Mouse (Mus musculus) cerebellum, adult 11-12 months (tissue): ENCODE results near the gene Relt.

ENCODE experiments used
- DNase-seq: peaks from one replicate; pipeline ENCODE4 v3.0.0; 2022

Relt gene

GRCm38 (mm10) chr7:100862828-100863638 is at the start of gene Relt:
Gene Relt (minus strand): TSS chr7:100863446.
- peak; percentile 94 for DNase-seq

- DNase-seq = no peak
These were observed 48.5 kb upstream of the Relt start for GRCm38 (mm10) chr7:100911791-100912190.

- no peak for DNase-seq
These were observed 48.1 kb upstream of the Relt start for GRCm38 (mm10) chr7:100911246-100911770.

- DNase-seq = no peak
These were observed 45.3 kb upstream of the Relt start for GRCm38 (mm10) chr7:100908567-100908966.

GRCm38 (mm10) chr7:100908061-100908460 is 44.8 kb upstream of the Relt start:
- DNase-seq = no peak

GRCm38 (mm10) chr7:100907231-100907630 is 44.0 kb upstream of the Relt start:
- peak; percentile 47 for DNase-seq

GRCm38 (mm10) chr7:100906029-100906789 is 43.0 kb upstream of the Relt start:
- DNase-seq = no peak

- no peak for DNase-seq
These were observed 41.8 kb upstream of the Relt start for GRCm38 (mm10) chr7:100905037-100905436.

- no peak for DNase-seq
These were observed 41.4 kb upstream of the Relt start for GRCm38 (mm10) chr7:100904612-100905011.

- DNase-seq = no peak
These were observed 39.3 kb upstream of the Relt start for GRCm38 (mm10) chr7:100902451-100903137.

GRCm38 (mm10) chr7:100897828-100898227 is 34.6 kb upstream of the Relt start:
- no peak for DNase-seq

- DNase-seq = peak; percentile 41
These were observed 31.6 kb upstream of the Relt start for GRCm38 (mm10) chr7:100894833-100895226.

- DNase-seq = peak; percentile 76
These were observed 31.0 kb upstream of the Relt start for GRCm38 (mm10) chr7:100894057-100894832.

- DNase-seq = peak; percentile 82
These were observed 30.2 kb upstream of the Relt start for GRCm38 (mm10) chr7:100893249-100894056.

GRCm38 (mm10) chr7:100886535-100886934 is 23.3 kb upstream of the Relt start:
- no peak for DNase-seq

GRCm38 (mm10) chr7:100884460-100884859 is 21.2 kb upstream of the Relt start:
- DNase-seq = no peak

GRCm38 (mm10) chr7:100881950-100882349 is 18.7 kb upstream of the Relt start:
- DNase-seq = no peak

- no peak for DNase-seq
These were observed 18.3 kb upstream of the Relt start for GRCm38 (mm10) chr7:100881531-100881930.

- DNase-seq = peak; percentile 41
These were observed 16.3 kb upstream of the Relt start for GRCm38 (mm10) chr7:100879595-100879994.

- DNase-seq = no peak
These were observed 13.5 kb upstream of the Relt start for GRCm38 (mm10) chr7:100876771-100877170.

GRCm38 (mm10) chr7:100876293-100876692 is 13.0 kb upstream of the Relt start:
- no peak for DNase-seq

- DNase-seq = no peak
These were observed 12.6 kb upstream of the Relt start for GRCm38 (mm10) chr7:100875822-100876221.
